Mouse (Mus musculus) heart, postnatal 25 days (tissue): Measurements from ENCODE around the gene Ndn. TPM values are rescaled to one million over a fixed set of nuclear protein-coding genes. Genes with fewer than 3 reads are reported as not detected.

ENCODE experiments used
- DNase-seq: peaks from one replicate; pipeline ENCODE4 v3.0.0; 2022; ENCODE audit warnings: low spot score
- intact Hi-C: fragments of 180-260 bp; cut with DNase I; formaldehyde crosslinking; loops from one replicate; pipeline ENCODE4 v1.15.1; 2025
- total RNA-seq, 2 experiments: library from RNA; stranded (reverse); gene quantifications; 2 replicates each; pipeline ENCODE4 v1.2.3; 2021

The Ndn gene
- 1 to 10 TPM; 5.6 to 5.7 TPM for total RNA-seq

DNA sequence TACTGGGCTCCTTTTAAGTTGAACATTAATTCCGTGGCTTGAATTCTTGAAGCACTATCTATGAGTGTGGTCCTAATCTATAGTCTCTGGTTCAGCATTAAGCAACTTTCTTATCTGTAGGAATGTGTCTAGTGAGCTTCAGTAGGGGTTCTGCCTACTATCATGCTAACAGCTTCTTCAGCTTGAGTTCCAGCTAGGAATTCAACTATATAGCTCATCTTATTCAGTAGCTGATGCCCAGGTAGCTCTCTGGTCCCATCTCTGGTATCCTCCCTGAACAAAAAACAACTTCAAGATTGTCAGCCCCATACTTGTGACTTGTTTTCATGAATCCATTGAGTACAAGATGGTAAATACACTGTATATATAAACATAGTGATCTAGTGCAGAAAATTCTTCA lies at the start of gene Ndn:
Ndn (plus strand) TSS at position 301 of the 400 bp plus-strand sequence.
- DNase-seq: no peak
- intact Hi-C loops: no loop called here

DNA sequence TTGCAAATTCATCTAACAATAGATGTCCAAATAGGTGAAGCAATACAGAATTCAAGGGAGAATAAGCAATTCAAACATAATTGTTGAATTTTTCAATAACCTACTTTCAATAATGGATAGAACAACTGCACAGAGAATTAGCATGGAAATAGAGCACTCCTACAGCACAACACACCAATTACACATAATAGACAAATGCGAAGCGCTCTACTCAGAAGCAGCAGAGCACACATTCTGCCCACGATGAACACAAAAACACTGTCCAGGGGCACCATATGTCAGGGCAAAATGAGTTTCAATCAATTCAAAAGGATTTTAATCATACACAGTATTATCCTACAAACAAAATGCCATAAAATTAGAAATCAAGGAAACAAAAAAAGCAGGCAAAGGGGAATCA lies 43.9 kb upstream of the Ndn start:
- intact Hi-C loops: no loop called here
- no peak for DNase-seq

DNA sequence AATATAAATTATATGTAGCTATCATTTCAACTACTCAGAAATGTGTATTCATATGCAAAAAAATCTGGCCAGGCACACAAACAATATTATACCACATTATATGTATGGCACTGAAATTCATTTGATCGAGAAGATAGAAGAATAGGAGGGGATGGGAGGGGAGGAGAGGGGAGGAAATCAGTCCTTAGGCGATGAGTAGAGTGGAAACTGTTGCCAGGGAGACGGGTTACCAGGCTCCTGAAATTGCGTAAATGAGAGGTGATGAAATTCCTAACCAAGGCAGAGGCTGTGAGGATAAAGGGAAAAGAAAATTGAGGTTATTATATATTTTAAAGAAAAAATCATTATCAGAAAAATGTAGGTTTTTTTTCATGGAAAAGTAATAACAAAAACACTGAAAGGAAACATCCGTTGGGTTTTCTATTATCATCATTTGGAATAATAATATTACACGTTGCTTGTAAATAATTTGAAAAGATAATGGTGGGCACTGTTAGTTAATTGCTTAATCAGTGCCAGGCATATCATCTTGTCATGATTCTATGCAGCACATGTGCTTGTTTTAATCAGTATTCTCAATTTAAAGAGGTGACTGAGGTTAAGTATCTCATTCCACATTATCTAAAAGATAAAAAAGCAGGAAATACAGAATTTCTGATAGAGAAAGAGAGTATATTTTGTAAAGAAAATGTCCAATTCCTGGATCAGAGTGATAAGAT lies 39.3 kb upstream of the Ndn start:
- no peak for DNase-seq
- intact Hi-C loops: no loop called here

DNA sequence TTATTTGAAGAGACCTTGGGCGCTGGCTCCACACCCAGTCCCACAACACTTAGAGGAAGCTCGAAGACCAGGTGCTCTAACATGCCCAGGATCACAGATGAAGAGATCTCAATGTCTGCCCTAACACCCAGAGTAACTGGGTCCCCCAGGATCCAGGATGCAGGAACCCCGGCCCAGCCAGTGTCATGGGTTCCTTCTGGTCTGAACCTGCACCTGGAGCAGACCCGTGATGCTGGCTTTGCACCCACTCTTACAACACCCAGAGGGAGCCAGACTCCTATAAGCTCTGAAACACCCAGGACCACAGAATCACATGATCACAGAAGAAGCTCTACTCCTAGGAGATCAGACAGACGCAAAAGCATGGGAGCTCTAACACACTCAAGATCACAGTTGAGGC lies 29.6 kb upstream of the Ndn start:
- DNase-seq: no peak
- intact Hi-C loops: no loop called here

DNA sequence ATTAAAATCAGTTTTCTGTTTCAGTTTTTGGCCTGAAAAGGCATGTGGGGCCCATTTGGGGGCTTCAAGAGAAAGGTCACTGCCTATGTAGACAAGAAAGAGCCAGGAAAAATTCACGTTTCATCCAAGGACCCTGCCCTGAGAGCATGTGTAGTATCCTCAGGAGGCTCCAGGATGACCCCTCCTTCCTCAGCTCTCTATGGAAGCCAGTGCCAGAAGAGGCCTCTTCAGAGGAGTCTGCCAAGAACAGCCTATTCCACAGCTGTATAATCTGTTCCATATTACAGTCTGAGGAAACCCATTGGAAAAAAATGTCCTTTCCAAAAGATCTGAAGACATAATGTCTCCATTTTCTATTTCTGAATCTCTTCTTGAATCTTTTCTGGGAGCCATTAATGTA lies 958 bp upstream of the Ndn start:
- no peak for DNase-seq
- intact Hi-C loops: no loop called here

DNA sequence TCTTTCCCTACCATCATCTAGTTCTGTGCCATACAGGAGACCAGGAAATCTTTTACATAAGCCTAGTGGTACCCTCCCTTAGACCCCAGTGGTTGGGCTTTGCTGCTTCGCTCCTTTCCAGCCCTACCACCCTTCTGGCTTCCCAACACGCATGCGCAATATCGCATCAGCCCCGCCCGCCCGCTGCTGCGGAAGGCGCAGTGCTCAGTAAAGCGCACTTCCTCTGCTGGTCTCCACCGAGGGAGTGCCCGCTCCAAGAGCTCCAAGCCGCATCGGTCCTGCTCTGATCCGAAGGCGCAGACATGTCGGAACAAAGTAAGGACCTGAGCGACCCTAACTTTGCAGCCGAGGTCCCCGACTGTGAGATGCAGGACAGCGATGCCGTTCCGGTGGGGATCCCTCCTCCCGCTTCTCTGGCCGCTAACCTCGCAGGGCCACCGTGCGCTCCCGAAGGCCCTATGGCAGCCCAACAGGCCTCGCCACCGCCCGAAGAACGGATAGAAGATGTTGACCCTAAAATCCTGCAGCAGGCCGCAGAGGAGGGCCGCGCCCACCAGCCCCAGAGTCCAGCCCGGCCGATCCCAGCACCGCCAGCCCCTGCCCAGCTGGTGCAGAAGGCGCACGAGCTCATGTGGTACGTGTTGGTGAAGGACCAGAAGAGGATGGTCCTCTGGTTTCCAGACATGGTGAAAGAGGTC lies 1.9 kb downstream of the Ndn start:
- peak; percentile 58 for DNase-seq
- intact Hi-C loops: no loop called here

DNA sequence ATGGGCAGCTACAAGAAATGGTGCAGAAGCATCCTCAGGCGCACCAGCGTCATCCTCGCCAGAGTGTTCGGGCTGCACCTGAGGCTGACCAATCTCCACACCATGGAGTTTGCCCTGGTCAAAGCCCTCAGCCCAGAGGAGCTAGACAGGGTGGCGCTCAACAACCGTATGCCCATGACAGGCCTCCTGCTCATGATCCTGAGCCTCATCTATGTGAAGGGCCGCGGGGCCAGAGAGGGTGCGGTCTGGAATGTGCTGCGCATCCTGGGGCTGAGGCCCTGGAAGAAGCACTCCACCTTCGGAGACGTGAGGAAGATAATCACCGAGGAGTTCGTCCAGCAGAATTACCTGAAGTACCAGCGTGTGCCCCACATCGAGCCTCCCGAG lies 2.4 kb downstream of the Ndn start:
- DNase-seq: no peak
- intact Hi-C loops: no loop called here

DNA sequence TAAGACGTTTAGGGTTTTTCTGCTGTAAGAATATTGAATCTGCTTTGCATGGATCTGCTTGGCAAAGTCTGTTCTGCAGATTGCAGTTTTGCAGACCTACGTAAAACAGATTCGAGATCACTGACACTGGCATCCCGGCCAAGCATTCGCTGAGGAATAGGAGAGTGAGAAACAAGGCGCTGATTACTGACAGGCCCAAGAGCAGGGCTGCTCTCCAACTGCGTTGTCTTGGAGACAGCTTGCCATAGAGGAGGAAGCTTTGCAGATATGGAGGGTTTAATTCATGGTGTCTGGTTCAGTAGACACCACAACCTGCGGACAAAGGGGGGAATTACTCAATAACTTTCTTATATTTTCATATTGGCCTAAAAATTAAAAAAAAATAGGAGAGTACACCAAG lies 4.9 kb downstream of the Ndn start:
- no peak for DNase-seq
- intact Hi-C loops: no loop called here

DNA sequence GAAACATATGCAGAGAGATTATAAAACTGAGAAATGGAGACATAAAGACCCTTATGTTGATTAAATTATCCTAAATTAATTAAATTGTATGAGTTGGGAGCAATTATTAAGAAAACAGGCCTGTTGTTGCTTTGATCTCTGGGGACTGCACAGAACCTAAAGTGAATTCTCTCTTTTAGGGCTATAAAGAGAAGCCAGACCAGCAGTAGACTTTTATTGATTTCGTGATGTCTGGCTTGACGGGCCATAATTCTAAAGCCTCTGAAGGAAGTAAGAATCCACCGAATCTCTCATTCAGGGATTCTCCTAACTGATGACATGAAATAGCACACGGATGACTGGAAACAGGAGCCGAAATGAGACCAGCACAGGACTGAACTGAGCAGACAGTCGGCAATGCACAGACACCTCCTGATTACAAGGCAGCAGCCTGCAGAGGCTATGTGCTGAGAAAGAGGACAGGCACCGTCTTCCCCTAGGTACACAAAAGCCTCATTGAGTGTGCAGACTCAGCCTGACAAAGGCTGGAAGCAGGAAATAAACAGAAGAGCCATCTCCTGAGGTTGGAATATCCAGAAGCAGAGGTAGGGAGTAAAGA lies 18.8 kb downstream of the Ndn start:
- intact Hi-C loops: no loop called here
- DNase-seq: no peak

DNA sequence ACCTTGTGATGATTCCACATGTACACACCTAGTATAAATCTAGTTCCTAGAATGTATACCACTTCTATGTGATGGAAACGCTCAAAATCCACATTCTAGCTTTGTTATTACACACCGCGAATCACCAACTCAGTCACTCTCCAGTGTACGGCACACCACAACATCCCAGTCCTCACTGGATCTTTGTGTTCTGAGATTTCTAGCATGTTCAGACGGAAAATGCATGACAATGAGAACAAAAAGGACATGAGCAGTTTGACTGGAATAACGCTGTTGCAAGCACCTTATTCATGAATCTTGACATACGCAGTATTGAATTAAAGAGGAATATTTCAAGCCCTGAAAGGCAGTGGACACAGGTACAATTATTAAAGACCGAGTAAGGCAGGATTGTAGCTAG lies 20.4 kb downstream of the Ndn start:
- intact Hi-C loops: no loop called here
- DNase-seq: no peak

DNA sequence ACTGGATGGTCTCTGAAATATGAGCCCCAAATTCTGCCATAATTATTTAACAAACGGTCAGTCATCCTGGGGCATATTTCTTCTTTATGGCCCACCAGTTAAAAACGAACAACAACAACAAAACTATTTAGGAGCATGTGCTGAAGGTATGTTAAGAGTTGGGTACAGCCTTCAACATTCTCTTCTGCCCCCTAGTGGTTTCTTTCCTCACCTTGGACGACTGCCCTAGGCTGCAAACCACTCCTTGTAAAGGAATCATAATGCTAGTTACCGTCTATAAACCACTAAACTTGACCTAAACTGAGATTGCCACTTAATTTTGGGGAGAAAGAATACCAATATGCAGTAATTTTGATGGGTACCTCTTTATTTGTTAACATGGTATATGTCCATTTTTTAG lies 29.3 kb downstream of the Ndn start:
- intact Hi-C loops: no loop called here
- no peak for DNase-seq

DNA sequence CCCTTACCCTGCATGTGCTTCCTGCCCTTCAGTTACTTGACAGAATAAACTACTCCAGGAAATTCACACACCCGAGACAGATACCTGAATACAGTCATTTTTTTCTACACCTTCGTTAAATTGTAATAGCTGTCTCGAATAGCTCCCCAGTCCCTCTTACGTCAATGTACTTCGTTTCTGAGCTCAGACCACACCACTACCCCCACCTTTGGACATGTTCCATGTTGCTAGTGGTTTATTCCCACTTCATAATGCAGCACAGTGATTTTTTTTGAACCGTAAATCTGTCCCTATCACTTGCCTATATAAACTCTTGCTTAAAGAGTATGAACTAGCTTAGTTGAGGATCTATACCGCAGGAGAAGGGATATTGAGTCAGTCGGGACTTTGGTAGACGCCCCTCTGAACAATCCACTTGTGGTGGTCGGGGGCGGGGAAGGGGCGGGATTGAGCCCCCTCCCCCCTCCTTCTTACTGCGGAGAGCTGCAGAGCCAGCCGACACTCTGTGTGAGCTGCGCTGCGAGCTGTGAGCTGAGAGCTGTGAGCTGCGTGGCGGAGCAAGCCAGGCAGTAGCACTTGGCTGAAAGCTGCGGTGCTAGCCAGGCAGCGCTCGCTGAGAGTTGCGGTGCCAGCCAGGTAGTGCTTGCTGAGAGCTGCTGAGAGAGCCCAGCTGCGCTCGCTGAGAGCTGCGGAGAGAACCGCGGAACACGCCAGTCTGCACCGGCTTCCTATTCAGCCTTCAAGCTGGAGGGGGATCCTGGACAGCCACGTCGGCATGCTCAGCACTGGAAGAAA lies 30.3 kb downstream of the Ndn start, which contains the start of gene Magel2:
Magel2 (plus strand) TSS at position 501 of the 795 bp plus-strand sequence.
- no peak for DNase-seq
- intact Hi-C loops: no loop called here

DNA sequence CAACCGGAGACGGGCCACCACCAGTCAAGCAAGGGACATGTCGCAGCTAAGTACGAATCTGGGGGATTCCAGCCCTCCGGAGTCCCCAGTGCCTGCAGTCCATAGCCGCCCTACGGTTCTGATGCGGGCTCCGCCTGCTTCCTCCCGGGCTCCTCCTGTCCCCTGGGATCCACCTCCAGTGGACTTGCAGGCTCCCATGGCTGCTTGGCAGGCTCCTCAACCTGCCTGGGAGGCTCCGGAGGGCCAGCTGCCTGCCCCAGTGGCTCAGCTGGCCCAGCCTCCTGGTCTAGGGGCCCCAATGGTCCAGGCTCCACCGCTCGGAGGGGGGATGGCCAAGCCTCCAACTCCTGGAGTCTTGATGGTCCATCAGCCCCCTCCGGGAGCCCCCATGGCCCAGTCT lies 30.9 kb downstream of the Ndn start:
- no peak for DNase-seq
- intact Hi-C loops: no loop called here

DNA sequence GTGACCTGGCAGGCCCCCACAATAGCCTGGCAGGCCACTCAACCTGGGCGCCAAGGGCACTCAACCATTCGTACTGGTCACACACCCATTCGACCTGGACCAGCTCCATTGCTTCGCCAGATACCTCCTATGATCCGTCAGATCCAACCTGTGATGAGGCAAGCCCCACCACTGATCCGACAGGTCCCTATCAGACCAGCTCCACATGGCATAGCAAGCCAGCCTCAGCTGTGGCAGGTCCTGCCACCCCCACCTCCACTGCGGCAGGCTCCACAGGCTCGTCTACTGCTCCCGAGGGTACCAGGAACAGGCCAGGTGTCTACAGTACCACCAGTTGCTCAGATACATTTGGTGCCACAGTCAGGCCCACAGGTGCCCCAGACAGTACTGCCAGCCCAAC lies 32.2 kb downstream of the Ndn start:
- intact Hi-C loops: no loop called here

DNA sequence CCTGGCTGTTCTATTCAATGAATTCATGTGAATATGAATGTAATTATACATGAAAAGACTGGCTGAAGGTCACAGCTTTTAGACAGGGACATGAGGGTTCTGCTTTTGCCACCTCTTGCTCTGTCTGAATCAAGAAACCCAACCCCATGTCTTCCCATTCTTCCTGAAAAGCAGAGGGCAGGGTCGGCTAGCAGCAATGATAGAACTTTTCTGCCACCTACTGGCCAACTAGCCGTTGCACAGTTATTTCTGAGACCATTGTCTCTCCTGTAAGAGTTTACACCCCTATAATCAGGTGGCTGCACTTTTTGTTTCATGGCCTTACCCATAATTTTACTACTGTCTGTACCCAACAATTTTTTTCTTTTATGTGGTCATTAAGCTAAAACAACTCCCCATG lies 36.0 kb downstream of the Ndn start:
- intact Hi-C loops: loop anchor here (5.0 kb wide), 1 partner anchor 155 kb away; no protein-coding TSS in a partner anchor
- no peak for DNase-seq

More for the DNA sequence above, 32.2 kb downstream of the Ndn start:
- DNase-seq: no peak

DNA sequence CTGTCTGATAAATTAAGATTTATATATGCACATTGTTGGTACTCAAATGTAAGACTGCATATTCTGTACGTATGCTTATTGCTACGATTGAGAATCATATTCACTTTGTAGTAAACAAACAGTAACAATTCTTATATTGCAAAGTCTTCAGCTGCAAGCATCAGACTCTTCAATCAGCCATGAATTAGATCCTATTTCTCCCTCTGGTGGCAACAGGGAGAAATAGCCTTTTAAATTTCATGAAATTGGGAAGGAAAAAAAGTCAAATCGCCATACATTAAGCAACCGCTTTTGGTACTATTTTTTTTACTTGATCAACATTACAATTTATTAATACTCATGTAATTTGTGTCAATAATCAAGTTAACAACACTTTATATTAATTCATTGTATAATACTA lies 41.9 kb downstream of the Ndn start:
- intact Hi-C loops: no loop called here
- no peak for DNase-seq

DNA sequence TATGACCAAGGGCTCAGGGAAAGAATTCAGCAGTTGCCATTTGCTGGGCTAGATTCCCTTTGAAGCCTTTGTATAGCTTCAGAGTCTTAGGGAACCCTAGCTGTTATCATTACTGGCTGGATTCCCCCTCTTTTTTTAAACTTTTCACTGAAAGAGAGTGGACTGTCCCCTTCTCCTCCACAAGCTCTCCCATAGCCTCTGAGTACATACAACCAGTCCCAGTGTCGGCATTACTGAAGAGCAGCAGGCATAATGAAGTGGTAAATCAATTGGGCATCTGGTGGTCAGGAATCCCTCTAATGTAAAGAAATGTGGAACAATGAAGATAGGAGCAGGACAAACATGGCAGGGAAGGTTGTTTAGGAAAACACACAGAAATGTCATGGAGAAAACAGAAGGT lies 45.8 kb downstream of the Ndn start:
- intact Hi-C loops: no loop called here
- DNase-seq: no peak
